Mouse (Mus musculus) forebrain, postnatal 0 days (tissue): ENCODE results near the gene Inka2. TPM values are rescaled to one million over a fixed set of nuclear protein-coding genes. Genes with fewer than 3 reads are reported as not detected.

Source experiments
- ATAC-seq: fragments of 200-750 bp; cut with Nextera tagmentation; 2 replicates; pipeline ENCODE4 v1.8.0; 2017; ENCODE audit warnings: mild to moderate bottlenecking, moderate library complexity
- DNase-seq: peaks from one replicate; pipeline ENCODE4 v3.0.0-alpha.2; 2015
- H3K27ac ChIP-seq: fragments of 300-500 bp; sonication (generic); 2 replicates; pipeline ENCODE4 v1.5.1; 2014; ENCODE audit warnings: low read depth, mild to moderate bottlenecking, antibody characterized with exemption, low read length, moderate library complexity, mixed read lengths
- H3K27me3 ChIP-seq: fragments of 300-500 bp; sonication (generic); 2 replicates; pipeline ENCODE4 v1.6.1; 2014; ENCODE audit warnings: mild to moderate bottlenecking, low read length, mixed read lengths; ENCODE audit not compliant: insufficient read depth
- H3K36me3 ChIP-seq: fragments of 300-500 bp; sonication (generic); 2 replicates; pipeline ENCODE4 v1.6.1; 2014; ENCODE audit warnings: mild to moderate bottlenecking, moderate library complexity; ENCODE audit not compliant: insufficient read depth
- H3K4me1 ChIP-seq: fragments of 300-500 bp; sonication (generic); 2 replicates; pipeline ENCODE4 v1.6.1; 2014; ENCODE audit warnings: antibody characterized with exemption; ENCODE audit not compliant: insufficient read depth
- H3K4me2 ChIP-seq: fragments of 300-500 bp; sonication (generic); 2 replicates; pipeline ENCODE4 v1.6.1; 2014; ENCODE audit warnings: low read depth, mild to moderate bottlenecking, moderate library complexity
- H3K4me3 ChIP-seq: fragments of 300-500 bp; sonication (generic); 2 replicates; pipeline ENCODE4 v1.5.1; 2014; ENCODE audit warnings: low read depth, low read length, mixed read lengths
- H3K9ac ChIP-seq: fragments of 300-500 bp; sonication (generic); 2 replicates; pipeline ENCODE4 v1.6.1; 2014; ENCODE audit warnings: mild to moderate bottlenecking
- H3K9me3 ChIP-seq: fragments of 300-500 bp; sonication (generic); 2 replicates; pipeline ENCODE4 v1.6.1; 2016; ENCODE audit warnings: low read length
- CTCF ChIP-seq: sonication (generic); IDR thresholded peaks from 2 replicates; pipeline ENCODE4 v1.5.1; 2016; ENCODE audit warnings: antibody characterized with exemption, control low read depth, low read depth
- WGBS: fragments of 180-500 bp; shearing (Covaris S2); extraction: QIAGEN DNeasy Blood & Tissue Kit; methylation state at CpG from one replicate; pipeline ENCODE4 v1.1.7; 2014; 5-methylcytosine and 5-hydroxymethylcytosine counted together
- polyA plus RNA-seq: library from polyadenylated mRNA; unstranded; fragments of >200 nt; fragmentation: Nextera tagmentation; extraction: Ambion mirVana; gene quantifications from 2 replicates; pipeline ENCODE4 v1.2.1, GENCODE M21; 2015
- total RNA-seq: library from RNA; depleted of rRNA; stranded (reverse); fragments of >200 nt; gene quantifications from 2 replicates; pipeline ENCODE4 v1.2.3, GENCODE M21; 2014

The Inka2 gene
- total and polyA plus RNA-seq, 2 experiments from 2014 or later: 4.2 to 6.9 TPM

DNA sequence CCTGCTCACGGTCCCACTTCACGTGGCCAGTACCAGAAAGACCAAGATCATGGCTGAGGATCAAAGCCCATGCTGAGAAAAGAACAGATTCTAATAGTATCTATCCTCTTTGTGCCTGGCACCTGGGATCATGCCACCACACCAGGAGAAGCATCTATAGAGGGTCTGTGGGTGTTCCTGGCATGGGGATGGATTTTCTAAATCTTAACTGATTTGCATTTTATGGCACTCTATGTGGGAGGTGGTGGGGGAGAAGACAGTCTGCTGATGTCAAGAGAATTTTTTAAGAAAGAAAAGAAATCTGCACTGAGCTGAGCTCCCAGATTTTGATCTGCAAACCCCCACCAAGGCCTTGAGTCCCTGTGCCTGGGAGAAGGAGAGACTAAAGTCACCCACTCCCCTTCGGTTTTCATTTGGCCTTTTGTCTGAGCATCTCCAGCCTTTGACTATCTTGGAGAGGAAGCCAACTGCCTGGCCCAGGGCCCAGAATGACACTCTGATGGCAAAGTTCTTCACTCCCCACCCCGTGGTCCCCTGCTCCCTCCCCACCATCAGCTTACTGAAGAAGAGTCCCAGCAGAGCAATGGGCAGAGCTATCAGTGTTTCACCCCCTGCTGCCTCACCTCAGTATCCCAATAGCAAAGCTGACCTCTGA is 2.1 kb downstream of the Inka2 start:
- Histone ChIP-seq H3K4me1 (no peaks in the 10 kb centered on the region), H3K4me2 (peak overlapping the region; percentile 92), H3K27ac (no peak overlapping the region), H3K4me3 (0 out of 2 replicates have a peak overlapping the region, but pooled peaks have one; percentile 2), H3K27me3 (no peaks in the 10 kb centered on the region), H3K9ac (no peak overlapping the region), H3K36me3 (no peaks in the 10 kb centered on the region), H3K9me3 (no peaks in the 10 kb centered on the region)
- no peak for TF ChIP-seq CTCF
- DNase-seq (no peak), ATAC-seq (no peak)
- WGBS: 29% methylated on average over 4 of the region's 4 CpGs

DNA sequence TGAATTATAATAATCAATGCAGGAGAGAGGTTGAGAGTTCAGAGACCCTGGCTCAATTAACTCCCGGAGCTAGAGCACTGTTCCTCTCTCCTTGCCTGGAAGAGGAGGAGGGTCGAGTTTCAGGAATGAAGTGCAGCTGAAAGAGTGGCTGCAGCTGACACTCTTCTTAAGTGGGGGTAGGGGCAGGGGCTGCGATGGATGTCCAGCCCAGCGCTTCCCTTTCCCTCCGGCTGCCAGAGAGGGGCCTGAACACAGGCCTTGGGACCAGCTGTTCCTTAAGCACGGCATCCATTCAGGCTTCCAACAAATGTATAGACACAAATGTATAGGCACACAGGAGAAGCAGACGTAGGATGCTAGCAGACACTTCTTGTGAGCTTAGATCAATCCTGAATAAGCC is 3.2 kb downstream of the Inka2 start:
- DNase-seq: no peak
- no peak overlapping the region for H3K4me3 ChIP-seq
- no peak for TF ChIP-seq CTCF
- no peaks in the 10 kb centered on the region for H3K4me1 ChIP-seq
- no peaks in the 10 kb centered on the region for H3K36me3 ChIP-seq
- no peaks in the 10 kb centered on the region for H3K9me3 ChIP-seq
- no peak for ATAC-seq
- H3K4me2 ChIP-seq: no peak overlapping the region
- no peaks in the 10 kb centered on the region for H3K27me3 ChIP-seq
- 32% methylated on average over 7 of the region's 7 CpGs for WGBS
- H3K9ac ChIP-seq: no peak overlapping the region
- no peak overlapping the region for H3K27ac ChIP-seq

DNA sequence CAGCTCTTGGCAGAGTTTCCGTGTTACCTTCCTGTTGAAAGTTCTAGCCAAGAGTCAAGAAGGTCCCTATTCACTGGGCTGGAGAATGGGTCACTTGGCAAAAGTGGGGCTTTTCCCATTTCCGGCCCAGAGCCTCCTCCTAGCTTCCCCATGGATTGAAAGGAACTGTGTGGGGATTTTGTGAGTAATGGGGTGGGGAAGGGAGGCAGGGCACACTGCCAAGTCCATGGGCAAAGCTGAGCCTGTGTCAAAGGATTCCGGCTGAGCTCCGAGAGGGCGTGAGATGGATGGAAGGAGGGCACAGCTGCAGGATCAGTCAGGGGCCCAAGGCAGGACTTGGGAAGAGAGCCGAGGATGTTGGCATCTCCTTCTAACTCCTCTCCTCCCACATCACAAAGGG is 5.8 kb downstream of the Inka2 start:
- Histone ChIP-seq H3K9me3 (no peaks in the 10 kb centered on the region), H3K9ac (no peak overlapping the region), H3K36me3 (no peaks in the 10 kb centered on the region), H3K27me3 (no peaks in the 10 kb centered on the region), H3K27ac (no peak overlapping the region; the same call in 1 of the 2 replicates), H3K4me3 (no peak overlapping the region), H3K4me1 (no peaks in the 10 kb centered on the region), H3K4me2 (no peak overlapping the region)
- no peak for TF ChIP-seq CTCF
- WGBS: 23% methylated on average over 6 of the region's 6 CpGs
- DNase-seq (peak; percentile 60), ATAC-seq (peak; percentile 74)

DNA sequence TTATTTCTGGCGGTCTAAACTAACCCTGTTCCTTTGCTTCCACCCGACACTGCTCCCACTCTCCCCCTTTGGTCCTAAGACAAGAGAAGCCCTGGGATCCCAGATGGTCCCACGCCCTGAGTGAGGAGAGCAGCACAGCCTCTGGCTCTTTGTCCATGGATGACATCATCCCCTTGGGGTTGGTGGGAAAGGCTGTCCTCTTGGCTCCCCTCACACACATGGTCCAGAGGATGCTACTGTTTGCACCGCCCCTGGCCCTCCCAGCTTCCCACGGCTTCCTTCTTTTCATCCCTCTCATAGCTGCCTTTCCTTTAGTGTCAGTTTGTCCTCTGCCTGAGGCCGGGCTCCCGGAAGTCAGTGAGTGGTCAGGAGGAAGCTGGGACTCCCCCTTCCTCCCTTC is 7.3 kb downstream of the Inka2 start:
- 54% methylated on average over 7 of the region's 7 CpGs for WGBS
- Histone ChIP-seq H3K9ac (no peak overlapping the region), H3K4me1 (no peaks in the 10 kb centered on the region), H3K27ac (no peak overlapping the region), H3K36me3 (no peaks in the 10 kb centered on the region), H3K27me3 (no peaks in the 10 kb centered on the region), H3K4me2 (no peak overlapping the region), H3K9me3 (no peaks in the 10 kb centered on the region), H3K4me3 (no peak overlapping the region)
- TF ChIP-seq CTCF: no peak
- ATAC-seq (peak; percentile 34), DNase-seq (no peak)

DNA sequence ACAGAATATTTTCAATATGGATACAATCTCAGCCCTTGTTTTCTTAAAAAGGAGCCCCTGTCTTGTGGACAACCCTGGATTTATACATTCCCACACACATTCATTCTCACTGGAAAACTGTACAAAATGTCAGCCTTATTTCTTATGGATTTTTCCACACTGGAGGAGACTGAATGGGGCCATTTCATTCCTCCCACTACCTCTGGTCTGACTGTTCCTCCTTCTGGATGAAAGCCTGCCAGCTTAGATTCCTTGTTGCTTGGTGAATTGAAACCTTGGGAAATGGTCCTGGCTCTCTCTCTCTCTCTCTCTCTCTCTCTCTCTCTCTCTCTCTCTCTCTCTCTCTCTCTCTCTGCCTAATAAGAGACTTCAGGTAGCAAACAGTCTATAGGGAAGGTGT is 8.4 kb downstream of the Inka2 start:
- Histone ChIP-seq H3K27me3 (no peaks in the 10 kb centered on the region), H3K9ac (no peak overlapping the region), H3K4me1 (no peaks in the 10 kb centered on the region), H3K4me3 (no peak overlapping the region), H3K4me2 (no peak overlapping the region), H3K27ac (no peak overlapping the region), H3K9me3 (no peaks in the 10 kb centered on the region), H3K36me3 (no peaks in the 10 kb centered on the region)
- ATAC-seq (no peak), DNase-seq (no peak)
- TF ChIP-seq CTCF: no peak

DNA sequence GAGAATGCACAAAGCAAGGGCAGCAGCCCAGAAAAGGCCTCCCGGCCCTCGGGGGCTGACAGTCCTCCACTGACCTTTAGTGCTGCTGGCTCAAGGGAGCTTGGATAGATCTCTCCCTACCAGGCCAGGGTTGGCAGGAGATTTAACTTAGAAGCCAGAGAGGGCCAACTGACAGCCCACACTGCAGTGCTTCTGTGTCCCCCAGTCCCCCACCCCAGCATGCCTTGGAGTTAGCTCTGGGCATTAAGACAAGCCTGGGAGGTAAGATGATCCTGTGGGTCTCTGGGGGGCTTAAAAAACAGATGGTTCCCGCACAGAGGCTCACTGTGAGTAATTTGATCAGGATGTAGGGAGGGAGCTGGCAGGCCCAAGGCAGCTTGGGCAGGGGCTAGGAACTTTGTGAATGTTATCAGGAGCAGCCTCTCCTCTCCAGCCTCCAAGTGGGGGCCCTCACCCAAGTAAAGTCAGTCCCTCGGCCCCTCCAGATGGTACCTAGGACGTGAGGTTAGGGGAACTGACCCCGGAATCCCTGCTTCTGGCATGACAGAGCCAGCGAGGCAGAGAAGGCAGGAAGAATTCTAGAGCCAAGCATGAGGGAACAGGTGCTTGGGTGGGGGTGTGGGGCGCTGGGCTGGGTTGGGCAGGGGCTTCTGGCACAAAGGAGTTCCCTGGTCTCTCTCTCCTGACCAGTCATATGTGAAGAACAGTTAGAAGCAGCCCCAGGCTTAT is 9.9 kb downstream of the Inka2 start:
- H3K4me1 ChIP-seq: no peaks in the 10 kb centered on the region
- H3K9ac ChIP-seq: no peak overlapping the region
- no peaks in the 10 kb centered on the region for H3K36me3 ChIP-seq
- H3K4me3 ChIP-seq: no peak overlapping the region
- peak overlapping the region; percentile 21; the same call in 1 of the 2 replicates for H3K27ac ChIP-seq
- TF ChIP-seq CTCF: no peak
- no peaks in the 10 kb centered on the region for H3K27me3 ChIP-seq
- DNase-seq (no peak), ATAC-seq (peak; percentile 14; the same call in 1 of the 2 replicates)
- 23% methylated on average over 8 of the region's 8 CpGs for WGBS
- H3K4me2 ChIP-seq: no peak overlapping the region
- no peaks in the 10 kb centered on the region for H3K9me3 ChIP-seq

DNA sequence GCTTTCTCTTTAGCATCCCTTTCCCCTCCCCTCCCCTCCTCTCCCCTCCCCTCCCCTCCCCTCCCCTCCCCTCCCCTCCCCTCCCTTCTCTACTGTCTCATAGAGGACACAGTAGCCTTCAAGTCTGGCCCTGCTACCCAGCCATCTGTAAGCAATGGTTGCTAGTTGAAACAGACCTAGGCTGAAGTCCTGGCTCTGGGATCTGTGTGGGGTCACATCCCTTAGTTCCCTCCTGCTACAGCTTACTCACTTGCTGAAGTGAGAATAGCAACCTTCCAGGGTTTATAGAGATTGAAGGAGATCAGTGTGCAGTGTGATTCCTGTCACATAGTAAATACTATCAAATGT is 10.4 kb downstream of the Inka2 start:
- H3K4me1 ChIP-seq: no peaks in the 10 kb centered on the region
- H3K9ac ChIP-seq: no peak overlapping the region
- ATAC-seq (no peak), DNase-seq (no peak)
- no peaks in the 10 kb centered on the region for H3K27me3 ChIP-seq
- H3K9me3 ChIP-seq: no peaks in the 10 kb centered on the region
- no peak overlapping the region for H3K4me3 ChIP-seq
- no peaks in the 10 kb centered on the region for H3K36me3 ChIP-seq
- no peak overlapping the region for H3K4me2 ChIP-seq
- no peak for TF ChIP-seq CTCF
- H3K27ac ChIP-seq: no peak overlapping the region
